Mouse (Mus musculus) spleen, adult 2 months (tissue): Measurements from ENCODE around the gene Aggf1.

Experiments
- CTCF ChIP-seq: fragments of 200-500 bp; IDR thresholded peaks from 2 replicates; pipeline ENCODE4 v1.5.1; 2011; ENCODE audit warnings: mild to moderate bottlenecking, inconsistent platforms; ENCODE audit not compliant: insufficient read depth, insufficient read length, insufficient replicate concordance; ENCODE audit errors: extremely low read depth
- POLR2A ChIP-seq: fragments of 200-500 bp; IDR thresholded peaks from 2 replicates; pipeline ENCODE4 v1.6.1; 2011; ENCODE audit warnings: low read depth, low read length, inconsistent platforms

DNA sequence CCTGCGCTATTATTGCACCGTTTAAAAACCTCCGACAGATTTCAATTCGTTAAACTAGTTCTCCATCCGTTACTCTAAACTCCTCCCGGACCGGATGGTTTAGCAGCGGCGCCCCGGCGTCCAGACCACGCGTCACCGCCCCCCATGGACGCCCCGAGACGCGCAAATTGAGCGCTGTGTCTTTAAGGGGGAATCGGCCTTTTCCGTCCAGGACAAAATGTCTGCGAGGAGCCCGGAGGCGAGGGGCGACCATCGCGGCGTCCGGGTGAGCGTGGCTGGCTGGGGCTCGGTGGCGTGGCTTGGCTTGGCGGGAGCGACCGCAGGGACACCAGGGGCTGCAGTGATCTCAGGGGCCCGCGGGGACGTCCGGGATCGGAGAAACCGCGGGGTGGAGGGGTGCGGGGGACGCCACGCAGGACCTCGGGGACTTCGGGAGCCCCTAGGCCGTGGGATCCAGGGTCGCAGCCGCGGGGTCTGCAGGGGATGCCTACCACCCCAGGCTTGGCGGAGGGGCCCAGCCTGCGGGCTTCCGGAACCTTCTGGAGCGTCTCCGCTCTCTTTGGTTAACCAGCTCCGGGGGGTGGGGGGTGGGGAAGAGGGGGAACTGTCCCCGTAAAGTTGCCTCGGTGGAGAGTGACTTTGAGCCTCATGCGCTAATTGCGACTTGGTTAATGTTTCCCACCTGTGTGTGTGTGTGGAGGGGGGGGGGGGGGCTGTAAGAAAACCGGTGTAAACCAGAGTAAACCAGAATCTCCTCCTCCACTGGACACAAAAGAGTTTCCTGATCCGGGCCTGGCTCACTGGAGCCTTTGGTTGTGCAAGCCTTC lies 49.9 kb downstream of the Aggf1 start:
- no peak for TF ChIP-seq POLR2A
- no peak for TF ChIP-seq CTCF
